Mouse (Mus musculus): ENCODE measurements around the gene Tmem116. TPM values are rescaled to one million over a fixed set of nuclear protein-coding genes. Genes with fewer than 3 reads are reported as not detected.

The Tmem116 gene
- polyA plus RNA-seq (2011; ENCODE audit: insufficient read depth, insufficient read length, low replicate concordance, missing spikeins), result not detected in 2 replicates

DNA sequence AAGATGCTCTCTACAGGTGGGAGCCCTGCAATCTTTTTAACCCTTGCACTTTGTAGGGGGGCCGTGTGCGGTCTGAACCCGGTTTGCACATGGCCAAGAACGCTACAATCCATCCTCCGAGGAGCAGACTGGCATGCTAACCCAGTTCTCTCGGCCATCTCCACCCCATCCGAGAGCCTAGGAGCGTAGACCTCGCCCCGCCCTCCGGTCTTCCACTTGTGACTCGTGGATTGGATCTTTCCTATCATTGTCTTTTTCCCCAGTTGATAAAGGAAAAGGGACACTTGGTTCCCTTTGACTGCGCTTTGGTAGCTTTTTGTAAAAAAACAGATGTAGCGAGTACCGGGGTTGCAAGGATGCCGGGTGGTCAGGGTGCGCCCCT lies at the start of gene Tmem116:
Gene Tmem116, plus strand, starts transcription at position 250 of the 382 bp plus-strand sequence.
- H3K4me3 ChIP-seq (replicated peaks; ENCODE audit: control insufficient read depth, low read depth, low read length), result peak within 1 kb of the TSS; percentile 98
- H3K27ac ChIP-seq (ENCODE audit: control insufficient read depth, insufficient read depth, low read depth, low read length, poor library complexity), result peak within 1 kb of the TSS; percentile 98
- 1% methylated on average over 17 of the region's 17 CpGs for WGBS
- peaks cover 3% of the 10 kb centered on the region for H3K4me1 ChIP-seq (ENCODE audit: control insufficient read depth, insufficient read depth, low read length)
- TF ChIP-seq CTCF (IDR thresholded peaks at IDR 0.05; ENCODE audit: control insufficient read depth, insufficient read depth, low read length), result no peak
- no peak for TF ChIP-seq POLR2A (IDR thresholded peaks at IDR 0.05; ENCODE audit: borderline replicate concordance, control insufficient read depth, low read depth, low read length)

DNA sequence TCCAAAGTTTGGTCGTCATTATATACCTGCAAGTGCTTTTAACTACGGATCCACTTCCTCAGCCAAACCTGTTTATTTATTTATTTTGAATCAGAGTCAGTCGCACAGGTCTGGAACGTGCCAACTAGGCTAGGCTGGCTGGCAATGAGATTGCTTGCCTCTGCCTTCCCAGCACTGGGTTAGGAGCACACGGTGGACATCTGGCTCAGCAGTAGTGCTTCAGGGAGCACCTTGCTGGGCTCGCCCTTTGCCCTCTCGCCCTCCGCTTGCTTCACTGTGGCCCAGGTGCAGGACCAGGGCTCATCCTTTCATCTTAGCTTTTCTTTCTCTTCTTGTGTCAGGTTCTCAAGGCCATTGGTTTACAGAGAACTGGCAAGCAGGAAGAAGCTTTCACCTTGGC lies 43.8 kb upstream of the Tmem116 start:
- Histone ChIP-seq H3K4me1 (ENCODE audit: control insufficient read depth, insufficient read depth, low read length) (no peaks in the 10 kb centered on the region; the same call in 1 of the 2 replicates), H3K4me3 (replicated peaks; ENCODE audit: control insufficient read depth, low read depth, low read length) (no peak overlapping the region), H3K27ac (ENCODE audit: control insufficient read depth, insufficient read depth, low read depth, low read length, poor library complexity) (no peak overlapping the region)
- no peak for TF ChIP-seq POLR2A (IDR thresholded peaks at IDR 0.05; ENCODE audit: borderline replicate concordance, control insufficient read depth, low read depth, low read length)
- no peak for TF ChIP-seq CTCF (IDR thresholded peaks at IDR 0.05; ENCODE audit: control insufficient read depth, insufficient read depth, low read length)
- 92% methylated on average over 8 of the region's 8 CpGs for WGBS

DNA sequence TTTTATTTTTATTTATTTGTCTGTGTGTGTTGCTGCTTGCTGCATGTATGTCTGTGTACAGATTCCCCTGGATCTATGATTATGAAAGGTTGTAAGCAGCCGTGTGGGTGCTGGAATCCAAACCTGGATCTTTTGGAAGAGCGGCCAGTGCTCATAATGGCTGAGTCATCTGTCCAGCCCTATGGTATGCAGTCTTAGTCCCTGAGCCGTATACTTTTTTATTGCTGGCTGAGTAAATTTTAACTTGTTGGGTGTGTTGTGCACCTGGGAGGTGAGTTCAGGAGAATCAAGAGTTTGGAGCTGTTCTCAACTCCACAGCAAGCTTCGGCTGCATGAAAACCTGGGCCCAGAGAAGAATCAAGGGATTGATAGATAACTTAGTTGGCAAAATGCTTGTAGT lies 40.7 kb upstream of the Tmem116 start:
- no peak overlapping the region for H3K4me3 ChIP-seq (replicated peaks; ENCODE audit: control insufficient read depth, low read depth, low read length)
- TF ChIP-seq POLR2A (IDR thresholded peaks at IDR 0.05; ENCODE audit: borderline replicate concordance, control insufficient read depth, low read depth, low read length), result no peak
- TF ChIP-seq CTCF (IDR thresholded peaks at IDR 0.05; ENCODE audit: control insufficient read depth, insufficient read depth, low read length), result no peak
- no peaks in the 10 kb centered on the region; the same call in 1 of the 2 replicates for H3K4me1 ChIP-seq (ENCODE audit: control insufficient read depth, insufficient read depth, low read length)
- 87% methylated on average over 4 of the region's 4 CpGs for WGBS
- H3K27ac ChIP-seq (ENCODE audit: control insufficient read depth, insufficient read depth, low read depth, low read length, poor library complexity), result no peak overlapping the region

- Histone ChIP-seq H3K27ac (ENCODE audit: control insufficient read depth, insufficient read depth, low read depth, low read length, poor library complexity) (no peak overlapping the region), H3K4me1 (ENCODE audit: control insufficient read depth, insufficient read depth, low read length) (no peaks in the 10 kb centered on the region), H3K4me3 (replicated peaks; ENCODE audit: control insufficient read depth, low read depth, low read length) (no peak overlapping the region)
- TF ChIP-seq POLR2A (IDR thresholded peaks at IDR 0.05; ENCODE audit: borderline replicate concordance, control insufficient read depth, low read depth, low read length), result no peak
- no peak for TF ChIP-seq CTCF (IDR thresholded peaks at IDR 0.05; ENCODE audit: control insufficient read depth, insufficient read depth, low read length)
- WGBS, result 88% methylated on average over 9 of the region's 9 CpGs
Measured at GRCm38 (mm10) chr5:121420721-121421120, 31.0 kb upstream of the Tmem116 start.

DNA sequence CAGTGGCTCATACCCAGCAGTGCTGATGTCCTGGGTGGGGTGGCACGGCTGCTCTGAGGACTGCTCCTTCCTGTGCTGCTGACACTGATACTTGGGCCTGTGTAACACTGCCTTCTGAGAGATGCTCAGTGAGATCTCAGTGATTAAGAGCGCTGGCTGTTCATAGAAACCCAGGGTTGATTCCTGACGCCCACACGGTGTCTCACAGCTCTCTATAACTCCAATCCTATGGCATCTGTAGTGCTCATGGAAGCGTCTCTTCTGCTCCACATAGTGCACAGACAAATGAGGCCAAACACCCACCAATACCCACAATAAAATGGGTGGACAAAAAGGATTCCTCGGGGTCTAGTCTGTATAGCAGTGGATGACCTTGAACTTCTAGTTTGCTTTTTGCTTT lies 28.9 kb upstream of the Tmem116 start:
- Histone ChIP-seq H3K4me3 (replicated peaks; ENCODE audit: control insufficient read depth, low read depth, low read length) (no peak overlapping the region), H3K4me1 (ENCODE audit: control insufficient read depth, insufficient read depth, low read length) (no peaks in the 10 kb centered on the region), H3K27ac (ENCODE audit: control insufficient read depth, insufficient read depth, low read depth, low read length, poor library complexity) (no peak overlapping the region)
- TF ChIP-seq POLR2A (IDR thresholded peaks at IDR 0.05; ENCODE audit: borderline replicate concordance, control insufficient read depth, low read depth, low read length) (no peak), CTCF (IDR thresholded peaks at IDR 0.05; ENCODE audit: control insufficient read depth, insufficient read depth, low read length) (no peak)
- WGBS, result 90% methylated on average over 6 of the region's 6 CpGs

- TF ChIP-seq POLR2A (IDR thresholded peaks at IDR 0.05; ENCODE audit: borderline replicate concordance, control insufficient read depth, low read depth, low read length), result no peak
- TF ChIP-seq CTCF (IDR thresholded peaks at IDR 0.05; ENCODE audit: control insufficient read depth, insufficient read depth, low read length), result no peak
- 92% methylated on average over 10 of the region's 10 CpGs for WGBS
- H3K4me3 ChIP-seq (replicated peaks; ENCODE audit: control insufficient read depth, low read depth, low read length), result no peak overlapping the region
- no peak overlapping the region for H3K27ac ChIP-seq (ENCODE audit: control insufficient read depth, insufficient read depth, low read depth, low read length, poor library complexity)
- H3K4me1 ChIP-seq (ENCODE audit: control insufficient read depth, insufficient read depth, low read length), result no peaks in the 10 kb centered on the region
Measured at GRCm38 (mm10) chr5:121423297-121423696, 28.4 kb upstream of the Tmem116 start.

DNA sequence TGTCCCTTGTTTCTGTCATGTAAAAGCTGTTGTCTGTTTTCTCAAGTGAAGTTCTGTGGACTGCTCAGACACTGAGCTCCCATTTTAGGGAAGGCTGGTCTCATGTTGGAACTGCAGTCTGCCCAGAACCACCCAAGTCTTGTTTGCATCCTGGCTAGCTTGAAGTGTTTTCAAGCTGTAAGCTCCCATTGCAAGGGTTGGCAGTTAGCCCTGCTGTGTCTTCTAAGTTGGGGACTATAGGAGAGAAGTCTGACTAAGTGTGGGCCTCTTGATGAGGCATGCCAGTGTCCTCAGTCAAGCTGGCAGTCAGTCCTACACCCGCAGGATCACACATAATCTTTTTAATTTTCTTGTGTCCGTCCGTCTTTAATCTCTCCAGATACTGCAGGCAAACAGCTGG lies 22.7 kb upstream of the Tmem116 start:
- Histone ChIP-seq H3K4me3 (replicated peaks; ENCODE audit: control insufficient read depth, low read depth, low read length) (no peak overlapping the region), H3K4me1 (ENCODE audit: control insufficient read depth, insufficient read depth, low read length) (no peaks in the 10 kb centered on the region), H3K27ac (ENCODE audit: control insufficient read depth, insufficient read depth, low read depth, low read length, poor library complexity) (no peak overlapping the region)
- TF ChIP-seq POLR2A (IDR thresholded peaks at IDR 0.05; ENCODE audit: borderline replicate concordance, control insufficient read depth, low read depth, low read length) (no peak), CTCF (IDR thresholded peaks at IDR 0.05; ENCODE audit: control insufficient read depth, insufficient read depth, low read length) (no peak)
- 89% methylated on average over 3 of the region's 3 CpGs for WGBS

- 78% methylated on average over 5 of the region's 5 CpGs for WGBS
- no peak overlapping the region for H3K4me3 ChIP-seq (replicated peaks; ENCODE audit: control insufficient read depth, low read depth, low read length)
- 0 out of 2 replicates have a peak, but pooled peaks cover 1% of the 10 kb centered on the region for H3K4me1 ChIP-seq (ENCODE audit: control insufficient read depth, insufficient read depth, low read length)
- H3K27ac ChIP-seq (ENCODE audit: control insufficient read depth, insufficient read depth, low read depth, low read length, poor library complexity), result no peak overlapping the region; the same call in 1 of the 2 replicates
- TF ChIP-seq POLR2A (IDR thresholded peaks at IDR 0.05; ENCODE audit: borderline replicate concordance, control insufficient read depth, low read depth, low read length) (no peak), CTCF (IDR thresholded peaks at IDR 0.05; ENCODE audit: control insufficient read depth, insufficient read depth, low read length) (no peak)
Measured at GRCm38 (mm10) chr5:121438131-121438530, 13.6 kb upstream of the Tmem116 start.

DNA sequence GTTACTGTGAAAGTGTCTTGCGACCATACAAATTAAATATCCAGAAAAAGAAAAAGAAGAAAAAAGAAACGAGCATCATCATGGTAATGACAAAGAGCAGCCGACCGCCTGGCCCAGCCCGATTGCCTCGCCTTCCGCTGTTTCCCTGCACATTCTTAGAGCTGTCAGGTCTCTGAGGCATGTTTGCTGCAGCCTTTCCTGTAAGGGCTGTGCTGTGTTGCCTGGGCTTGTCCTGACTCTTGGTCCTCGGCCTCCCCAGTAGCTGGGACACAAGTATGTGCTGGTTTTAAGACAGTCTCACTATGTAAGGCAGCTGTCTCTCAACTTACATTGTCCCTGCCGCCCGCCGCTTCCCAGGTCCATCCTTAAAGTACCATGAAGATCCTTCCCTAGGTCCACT lies 12.9 kb upstream of the Tmem116 start:
- no peak overlapping the region for H3K27ac ChIP-seq (ENCODE audit: control insufficient read depth, insufficient read depth, low read depth, low read length, poor library complexity)
- 91% methylated on average over 11 of the region's 11 CpGs for WGBS
- TF ChIP-seq CTCF (IDR thresholded peaks at IDR 0.05; ENCODE audit: control insufficient read depth, insufficient read depth, low read length) (no peak), POLR2A (IDR thresholded peaks at IDR 0.05; ENCODE audit: borderline replicate concordance, control insufficient read depth, low read depth, low read length) (no peak)
- H3K4me1 ChIP-seq (ENCODE audit: control insufficient read depth, insufficient read depth, low read length), result 0 out of 2 replicates have a peak, but pooled peaks cover 1% of the 10 kb centered on the region
- H3K4me3 ChIP-seq (replicated peaks; ENCODE audit: control insufficient read depth, low read depth, low read length), result no peak overlapping the region
